Mouse (Mus musculus): ENCODE measurements around the gene G3bp1.

The G3bp1 gene

GRCm38 (mm10) chr11:55469048-55469843 is at the start of gene G3bp1:
G3bp1 (plus strand) TSS chr11:55469685.
- DNase-seq: peak; percentile 100

- no peak for DNase-seq
Measured at GRCm38 (mm10) chr11:55422978-55423377, 46.5 kb upstream of the G3bp1 start, which contains the start of gene Sparc. Sparc (minus strand) TSS chr11:55423183.

- DNase-seq: no peak
Measured at GRCm38 (mm10) chr11:55423756-55424155, 45.7 kb upstream of the G3bp1 start.

- DNase-seq: no peak
Measured at GRCm38 (mm10) chr11:55424746-55425360, 44.6 kb upstream of the G3bp1 start.

GRCm38 (mm10) chr11:55428186-55429012 is 41.1 kb upstream of the G3bp1 start:
- peak; percentile 84 for DNase-seq

GRCm38 (mm10) chr11:55429973-55430372 is 39.5 kb upstream of the G3bp1 start:
- no peak for DNase-seq

GRCm38 (mm10) chr11:55432981-55433380 is 36.5 kb upstream of the G3bp1 start:
- no peak for DNase-seq

- no peak for DNase-seq
Measured at GRCm38 (mm10) chr11:55436089-55436488, 33.4 kb upstream of the G3bp1 start.

GRCm38 (mm10) chr11:55438031-55438430 is 31.5 kb upstream of the G3bp1 start:
- no peak for DNase-seq

GRCm38 (mm10) chr11:55439718-55440117 is 29.8 kb upstream of the G3bp1 start:
- DNase-seq: no peak

GRCm38 (mm10) chr11:55444772-55445171 is 24.7 kb upstream of the G3bp1 start:
- DNase-seq: peak; percentile 83

GRCm38 (mm10) chr11:55446579-55446978 is 22.9 kb upstream of the G3bp1 start:
- peak; percentile 85 for DNase-seq

- DNase-seq: peak; percentile 58
Measured at GRCm38 (mm10) chr11:55449531-55449930, 20.0 kb upstream of the G3bp1 start.

GRCm38 (mm10) chr11:55450311-55450710 is 19.2 kb upstream of the G3bp1 start:
- no peak for DNase-seq

GRCm38 (mm10) chr11:55453640-55454039 is 15.8 kb upstream of the G3bp1 start:
- peak; percentile 49 for DNase-seq

- DNase-seq: no peak
Measured at GRCm38 (mm10) chr11:55455166-55455565, 14.3 kb upstream of the G3bp1 start.

- DNase-seq: no peak
Measured at GRCm38 (mm10) chr11:55458501-55458900, 11.0 kb upstream of the G3bp1 start.

- DNase-seq: no peak
Measured at GRCm38 (mm10) chr11:55459850-55460558, 9.5 kb upstream of the G3bp1 start.

- DNase-seq: no peak
Measured at GRCm38 (mm10) chr11:55460559-55461018, 8.9 kb upstream of the G3bp1 start.

- peak; percentile 99 for DNase-seq
Measured at GRCm38 (mm10) chr11:55461019-55461645, 8.4 kb upstream of the G3bp1 start, which contains the start of gene Atox1. Atox1 (minus strand) TSS chr11:55461239.

- no peak for DNase-seq
Measured at GRCm38 (mm10) chr11:55462149-55462548, 7.3 kb upstream of the G3bp1 start.

GRCm38 (mm10) chr11:55464707-55465106 is 4.8 kb upstream of the G3bp1 start:
- DNase-seq: peak; percentile 51
